Mouse (Mus musculus): ENCODE data around the gene Spag9. TPM values are rescaled to one million over a fixed set of nuclear protein-coding genes. Genes with fewer than 3 reads are reported as not detected.

Gene Spag9
- polyA plus RNA-seq, 3 experiments from 2014 or later, result 18.6 to 21.4 (median 18.7) TPM

- ATAC-seq, result no peak
These were observed 59.0 kb downstream of the Spag9 start for GRCm38 (mm10) chr11:94054901-94055300.

GRCm38 (mm10) chr11:94063941-94064340, 68.0 kb downstream of the Spag9 start:
- no peak for ATAC-seq

DNA sequence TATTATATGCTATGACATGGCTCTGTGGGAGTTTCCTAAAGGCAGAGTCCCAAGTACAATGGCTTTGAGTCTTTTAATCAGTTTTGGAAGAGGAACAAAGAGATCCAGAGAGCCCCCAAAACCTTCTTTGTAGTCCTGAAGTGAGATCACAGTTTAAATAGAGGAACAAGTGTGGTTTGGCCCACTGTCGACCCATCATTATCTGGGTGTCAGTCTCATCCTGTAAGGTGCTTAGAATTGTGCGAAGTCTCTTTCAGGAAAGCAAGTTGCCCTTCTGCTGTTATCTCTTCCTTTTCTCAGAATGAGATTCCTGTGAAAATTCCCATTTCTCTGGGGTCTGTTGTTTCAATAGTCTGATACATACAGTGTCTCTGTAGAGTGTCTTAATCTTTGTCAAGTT, 74.6 kb downstream of the Spag9 start:
- ATAC-seq, result no peak

- peak; percentile 46 for ATAC-seq
These were observed 77.4 kb downstream of the Spag9 start for GRCm38 (mm10) chr11:94073283-94073682.

DNA sequence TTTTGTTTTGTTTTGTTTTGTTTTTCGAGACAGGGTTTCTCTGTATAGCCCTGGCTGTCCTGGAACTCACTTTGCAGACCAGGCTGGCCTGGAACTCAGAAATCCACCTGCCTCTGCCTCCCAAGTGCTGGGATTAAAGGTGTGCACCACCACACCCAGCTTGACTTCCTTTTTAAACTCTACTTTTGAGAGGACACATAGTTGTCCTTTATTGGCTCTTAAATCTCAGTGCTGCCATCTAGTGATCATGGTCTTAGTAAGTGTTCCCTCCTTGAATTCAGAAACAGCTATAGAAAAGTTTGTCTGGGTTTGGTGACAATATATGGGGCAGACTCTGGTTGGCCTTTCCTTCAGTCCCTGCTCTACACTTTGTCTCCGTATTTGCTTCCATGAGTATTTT, 91.1 kb downstream of the Spag9 start:
- peak; percentile 73 for ATAC-seq

DNA sequence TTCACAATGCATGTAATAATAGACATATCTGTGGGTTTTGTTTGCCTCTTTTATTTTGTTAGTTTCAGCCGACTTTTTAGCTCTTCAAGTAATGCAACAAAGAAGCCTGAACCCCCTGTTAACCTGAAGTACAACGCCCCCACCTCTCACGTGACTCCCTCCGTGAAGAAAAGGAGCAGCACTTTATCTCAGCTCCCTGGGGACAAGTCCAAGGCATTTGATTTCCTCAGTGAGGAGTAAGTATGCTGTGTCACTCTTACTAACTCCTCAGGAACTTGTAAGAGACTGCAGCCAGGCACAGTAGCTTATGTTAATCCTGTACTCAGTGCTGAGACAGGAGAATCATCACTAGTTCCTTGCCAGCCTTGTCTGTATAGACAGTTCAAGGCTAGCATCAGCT, 94.6 kb downstream of the Spag9 start:
- no peak for ATAC-seq

DNA sequence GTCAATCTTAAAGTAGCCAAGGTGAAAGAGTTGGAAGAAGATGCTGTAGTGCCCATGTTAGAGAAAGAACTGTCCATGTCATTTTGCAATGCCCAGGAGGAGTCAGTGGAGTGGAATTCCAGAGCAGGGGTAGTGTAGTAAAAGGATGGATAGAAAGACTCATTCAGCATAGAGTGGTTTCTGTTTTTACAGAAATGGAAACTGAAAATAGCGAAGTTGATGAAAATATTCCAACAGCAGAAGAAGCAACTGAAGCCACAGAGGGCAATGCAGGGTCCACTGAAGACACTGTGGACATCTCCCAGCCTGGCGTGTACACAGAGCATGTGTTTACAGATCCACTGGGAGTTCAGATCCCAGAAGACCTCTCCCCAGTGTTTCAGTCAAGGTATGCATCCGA, 101.6 kb downstream of the Spag9 start:
- ATAC-seq, result no peak

- no peak for ATAC-seq
These were observed 102.9 kb downstream of the Spag9 start for GRCm38 (mm10) chr11:94098840-94099239.

DNA sequence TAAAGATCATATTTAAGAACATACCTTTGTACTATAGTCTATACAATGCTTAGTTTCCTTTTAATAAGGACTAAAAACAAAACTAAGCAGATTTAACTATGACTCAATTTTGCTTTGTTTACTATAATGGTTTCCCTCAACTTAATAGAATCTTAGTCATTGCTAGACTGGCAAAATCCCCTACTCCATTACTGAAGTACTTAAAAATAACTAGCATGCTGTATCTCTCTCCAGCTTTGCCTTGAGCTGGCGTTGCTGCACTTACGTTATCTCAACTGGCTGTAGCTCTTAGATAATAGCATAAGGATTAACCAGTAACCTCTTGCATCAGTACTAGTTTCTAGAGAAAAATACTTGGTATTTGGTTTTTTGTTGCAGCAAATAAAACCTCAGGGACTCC, 117.9 kb downstream of the Spag9 start:
- ATAC-seq, result peak; percentile 69

DNA sequence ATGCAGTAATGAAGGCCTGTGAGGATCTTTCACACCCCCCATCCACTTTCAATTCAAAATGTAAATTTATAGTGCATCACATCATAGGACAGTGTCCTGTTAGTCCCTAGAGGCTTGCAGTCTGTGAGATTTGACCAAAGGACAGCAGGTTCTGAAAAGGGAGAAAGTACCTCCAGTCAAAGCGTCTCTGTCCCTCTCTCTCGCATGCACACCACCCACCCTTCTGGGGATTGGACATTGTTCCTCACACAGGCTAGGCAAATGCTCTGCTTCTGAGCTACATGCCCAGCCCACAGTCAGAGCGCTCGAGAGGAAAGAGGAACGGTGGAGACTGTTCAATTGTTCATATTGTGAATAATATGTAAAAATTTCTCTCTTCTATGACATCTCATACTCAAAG, 119.5 kb downstream of the Spag9 start:
- ATAC-seq, result no peak

GRCm38 (mm10) chr11:94116655-94117054, 120.8 kb downstream of the Spag9 start:
- ATAC-seq, result no peak

DNA sequence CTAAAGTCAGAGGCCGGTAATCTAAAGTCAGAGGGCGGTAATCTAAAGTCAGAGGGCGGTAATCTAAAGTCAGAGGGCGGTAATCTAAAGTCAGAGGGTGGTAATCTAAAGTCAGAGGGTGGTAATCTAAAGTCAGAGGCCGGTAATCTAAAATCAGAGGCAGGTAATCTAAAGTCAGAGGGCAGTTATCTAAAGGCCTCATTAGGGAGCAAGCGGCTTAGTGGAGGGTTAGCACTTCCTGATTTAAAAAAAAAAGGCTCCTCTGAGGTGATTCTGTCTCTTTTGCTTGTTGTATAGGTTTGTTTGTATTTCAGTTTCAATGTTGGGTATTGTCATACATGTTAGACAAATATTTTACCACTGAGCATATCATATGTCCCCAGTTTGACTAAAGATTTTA, 121.9 kb downstream of the Spag9 start:
- no peak for ATAC-seq

GRCm38 (mm10) chr11:94118612-94119011, 122.7 kb downstream of the Spag9 start:
- no peak for ATAC-seq

- no peak for ATAC-seq
These were observed 124.8 kb downstream of the Spag9 start for GRCm38 (mm10) chr11:94120690-94121089.

DNA sequence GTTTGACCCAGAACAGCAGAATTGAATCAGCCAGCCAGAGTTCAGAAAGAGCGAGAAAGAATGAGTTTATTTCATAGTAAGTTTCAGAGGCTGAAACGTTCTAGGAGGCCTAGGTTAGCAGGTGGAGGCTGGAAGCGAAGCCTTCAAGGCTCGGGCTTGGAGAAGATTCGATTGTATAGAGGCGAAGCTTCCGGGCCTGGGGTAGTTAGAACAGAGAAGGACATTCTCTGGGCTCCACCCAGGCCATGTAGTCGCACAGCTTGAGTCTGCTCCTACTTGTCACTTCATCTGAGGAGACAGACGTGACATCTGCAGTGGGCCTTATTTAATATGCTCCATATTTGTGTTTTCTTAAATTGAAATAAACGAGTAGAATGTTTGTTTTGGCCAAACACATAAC, 125.6 kb downstream of the Spag9 start:
- no peak for ATAC-seq

DNA sequence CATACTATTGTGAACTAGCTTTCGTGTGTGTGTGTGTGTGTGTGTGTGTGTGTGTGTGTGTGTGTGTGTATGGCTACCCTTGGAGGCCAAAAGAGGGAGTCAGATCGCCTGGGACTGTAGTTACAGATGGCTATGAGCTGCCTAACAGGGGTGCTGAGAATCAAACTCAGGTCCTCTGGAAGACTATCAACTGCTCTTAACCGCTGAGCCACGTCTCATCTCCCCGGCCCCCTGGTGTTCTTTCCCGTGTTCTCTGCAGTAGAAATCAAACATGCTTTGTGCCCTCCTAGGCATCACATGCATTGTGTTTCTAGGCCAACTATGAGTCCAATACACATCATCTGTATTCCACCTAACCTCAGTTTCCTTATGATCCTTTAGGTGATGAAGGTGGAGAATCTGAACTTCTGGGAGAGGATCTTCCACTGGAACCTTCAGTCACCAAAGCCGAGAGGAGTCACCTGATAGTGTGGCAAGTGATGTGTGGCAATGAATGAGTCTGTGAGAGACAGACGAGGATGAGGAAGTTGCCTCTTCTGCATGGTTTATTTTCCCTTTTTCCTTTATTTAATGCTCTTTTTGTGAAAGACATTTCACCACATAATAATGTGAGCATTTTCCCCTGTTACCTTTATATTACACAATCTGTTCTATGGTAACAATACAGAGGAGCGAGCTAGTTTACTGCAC, 126.6 kb downstream of the Spag9 start:
- ATAC-seq, result no peak

GRCm38 (mm10) chr11:94126701-94127100, 130.8 kb downstream of the Spag9 start:
- ATAC-seq, result no peak

- peak; percentile 67 for ATAC-seq
These were observed 132.1 kb downstream of the Spag9 start for GRCm38 (mm10) chr11:94127966-94128365.

- no peak for ATAC-seq
These were observed 132.6 kb downstream of the Spag9 start for GRCm38 (mm10) chr11:94128506-94128905.

GRCm38 (mm10) chr11:94129261-94130059, 133.6 kb downstream of the Spag9 start:
- peak; percentile 60 for ATAC-seq

DNA sequence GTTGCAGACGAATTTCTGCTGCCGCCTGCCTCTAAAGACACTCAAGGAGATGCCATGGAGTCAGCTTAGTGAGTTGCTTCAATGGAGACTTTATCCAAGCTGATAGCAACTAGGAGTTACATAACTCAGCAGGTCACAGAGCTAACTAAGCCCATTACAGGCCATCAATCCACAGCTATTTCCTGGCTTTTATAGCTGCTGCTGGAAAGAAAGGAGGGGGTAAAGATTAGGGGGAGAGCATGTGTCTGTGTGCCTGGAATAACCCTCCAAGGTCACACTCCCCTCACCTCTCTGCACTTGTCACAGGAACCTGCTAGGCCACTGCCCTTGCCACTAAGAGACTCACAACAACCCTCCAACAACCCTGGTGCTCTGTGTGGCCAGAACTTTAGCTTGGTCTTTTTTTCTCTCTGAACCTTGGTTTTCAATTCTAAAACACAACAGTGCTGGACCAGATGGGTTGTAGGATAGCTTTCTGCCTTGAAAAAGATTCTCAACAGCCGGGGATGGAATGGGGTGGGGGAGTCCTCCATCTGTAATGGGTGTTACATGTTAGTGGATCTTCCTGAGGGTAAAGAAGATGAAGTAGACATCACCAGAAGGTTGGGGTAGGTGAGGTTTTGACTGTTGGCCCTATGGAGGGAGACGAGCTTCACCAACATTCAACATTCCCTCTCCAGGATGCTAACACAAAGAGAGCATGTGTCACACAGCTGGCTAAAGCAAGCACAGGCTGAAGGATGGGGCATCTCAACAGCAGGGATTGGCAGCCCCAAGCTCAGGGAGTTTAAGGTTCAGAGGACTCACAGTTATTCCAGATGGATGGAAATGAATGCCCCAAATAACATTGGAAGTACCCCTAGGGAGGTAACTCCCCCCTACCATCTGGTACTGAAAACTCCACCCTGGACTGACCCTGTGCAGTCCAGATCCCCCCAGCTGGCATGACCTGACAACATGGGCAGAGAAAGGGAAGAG, 134.5 kb downstream of the Spag9 start:
- ATAC-seq, result no peak

DNA sequence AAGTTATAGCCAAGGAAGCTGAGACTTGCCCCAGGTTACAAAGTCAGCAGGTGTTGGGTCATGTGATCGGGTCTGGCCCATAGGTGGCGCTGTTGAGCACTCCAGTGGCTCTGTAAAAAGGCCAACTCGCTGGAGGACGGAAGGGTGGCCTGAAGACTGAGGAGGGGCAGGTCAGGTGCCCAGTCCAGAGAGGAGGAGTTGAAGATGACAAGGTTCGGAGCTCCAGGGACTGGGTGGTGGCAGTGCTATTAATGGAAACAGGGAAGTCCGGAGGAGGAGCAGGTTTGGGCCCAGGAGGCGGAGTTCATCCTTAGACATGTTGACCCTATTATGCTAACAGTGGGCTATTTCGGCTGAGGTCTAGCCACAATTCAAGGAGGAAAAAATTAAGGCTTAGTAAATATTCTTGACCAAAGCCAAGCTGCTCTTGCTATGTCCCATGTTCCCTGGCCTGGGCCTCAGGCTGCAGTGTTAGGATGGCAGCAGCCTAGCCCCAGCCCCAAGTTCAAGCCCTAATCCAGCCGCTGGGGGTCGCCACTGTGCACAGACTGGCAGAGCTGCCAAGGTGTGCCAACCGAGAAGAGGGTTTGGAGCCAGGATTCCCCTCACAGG, 137.6 kb downstream of the Spag9 start:
- peak; percentile 73 for ATAC-seq
